Comparison of ENCODE assay signal across 8 mouse cellular contexts in the genomic region with DNA sequence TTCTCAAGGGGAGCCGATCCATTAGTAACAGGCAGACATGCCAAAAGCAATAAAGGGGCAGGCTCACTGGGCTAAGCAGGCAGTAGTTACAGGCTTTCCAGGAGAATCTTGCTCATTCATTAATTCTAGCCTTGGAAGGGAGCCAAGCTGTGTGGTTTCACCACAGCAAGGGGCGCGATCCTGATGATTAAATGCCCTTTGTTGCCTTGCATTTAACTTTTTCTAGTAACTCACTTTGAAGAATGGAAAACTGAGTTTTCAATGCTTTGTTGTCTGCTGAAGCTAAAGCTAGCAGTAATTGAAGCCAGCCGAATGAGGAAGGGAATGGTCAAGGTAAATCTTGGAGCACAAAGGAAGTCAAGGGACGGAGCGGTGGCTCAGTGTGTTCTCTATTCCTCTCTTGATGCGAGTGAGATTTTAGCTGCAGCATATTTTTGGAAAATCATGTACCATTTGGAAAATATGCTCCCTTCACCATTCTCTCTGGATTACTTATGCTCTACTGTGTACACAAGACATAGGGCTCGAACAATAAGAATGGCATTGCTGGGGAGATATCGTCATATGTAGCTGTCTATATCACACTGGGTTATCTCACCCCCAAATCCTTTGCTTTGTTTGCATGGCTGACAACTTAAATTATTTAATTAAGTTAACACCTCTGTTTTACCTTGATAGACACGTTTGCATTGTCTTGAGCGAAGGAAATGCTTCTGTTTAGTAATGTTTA.
DNase-seq lines count a peak whose midpoint lies in the region; ATAC-seq and TF ChIP-seq lines count a peak whose summit lies in the region.

No protein-coding gene starts in this region.

- H3K4me3 ChIP-seq in gastrocnemius, adult 2 months: no peak overlapping the region
- no peak overlapping the region for H3K4me3 ChIP-seq in kidney, postnatal 0 days (replicated peaks; ENCODE audit: low read depth, low read length)
- H3K4me3 ChIP-seq in neural tube, embryonic 13.5 days: 0 out of 2 replicates have a peak overlapping the region, but pooled peaks have one; percentile 8
- H3K4me3 ChIP-seq in intestine, embryonic 15.5 days (replicated peaks): no peak overlapping the region

- ATAC-seq in kidney, postnatal 0 days (replicated peaks; ENCODE audit: low FRiP score, low read depth): no peak
- peak; percentile 96 for ATAC-seq in neural tube, embryonic 13.5 days (ENCODE audit: low read depth)
- ATAC-seq in monocyte, adult 5-6 weeks (replicated peaks; ENCODE audit: insufficient number of reproducible peaks, low FRiP score, low TSS enrichment, poor library complexity, severe bottlenecking): no peak
- ATAC-seq in intestine, embryonic 15.5 days: no peak

- no peak overlapping the region for H3K27ac ChIP-seq in gastrocnemius, adult 2 months
- H3K27ac ChIP-seq in kidney, postnatal 0 days: no peak overlapping the region
- peak overlapping the region; percentile 81 for H3K27ac ChIP-seq in neural tube, embryonic 13.5 days (replicated peaks)
- H3K27ac ChIP-seq in intestine, embryonic 15.5 days: no peak overlapping the region

- no peaks in the 10 kb centered on the region for H3K27me3 ChIP-seq in kidney, postnatal 0 days (ENCODE audit: insufficient read depth, low read length)
- no peaks in the 10 kb centered on the region for H3K27me3 ChIP-seq in neural tube, embryonic 13.5 days
- no peaks in the 10 kb centered on the region for H3K27me3 ChIP-seq in intestine, embryonic 15.5 days (replicated peaks)

- DNase-seq in gastrocnemius, postnatal 14 days: peak; percentile 7
- DNase-seq in gastrocnemius, adult 2 months: no peak
- DNase-seq in fibroblast of lung, adult 2 months (ENCODE audit: low read depth): peak; percentile 69
- peak; percentile 42 for DNase-seq in kidney, postnatal 0 days (ENCODE audit: low spot score)
- DNase-seq in thymus, postnatal 10 days (ENCODE audit: low spot score in 2 of 2): no peak

- 59% methylated on average over 11 of the region's 11 CpGs for WGBS in kidney, postnatal 0 days
- WGBS in neural tube, embryonic 13.5 days: 26% methylated on average over 11 of the region's 11 CpGs
- 68% methylated on average over 11 of the region's 11 CpGs for WGBS in intestine, embryonic 15.5 days

- no peaks in the 10 kb centered on the region for H3K36me3 ChIP-seq in kidney, postnatal 0 days (ENCODE audit: insufficient read depth, low read length)
- H3K36me3 ChIP-seq in neural tube, embryonic 13.5 days: no peaks in the 10 kb centered on the region
- no peaks in the 10 kb centered on the region for H3K36me3 ChIP-seq in intestine, embryonic 15.5 days

- H3K9me3 ChIP-seq in kidney, postnatal 0 days (replicated peaks; ENCODE audit: low read length): no peaks in the 10 kb centered on the region
- 0 out of 2 replicates have a peak, but pooled peaks cover under 1% of the 10 kb centered on the region for H3K9me3 ChIP-seq in neural tube, embryonic 13.5 days
- no peaks in the 10 kb centered on the region for H3K9me3 ChIP-seq in intestine, embryonic 15.5 days

- H3K4me1 ChIP-seq in kidney, postnatal 0 days (replicated peaks; ENCODE audit: insufficient read depth, low read length): no peaks in the 10 kb centered on the region
- H3K4me1 ChIP-seq in neural tube, embryonic 13.5 days (replicated peaks): peaks cover 21% of the 10 kb centered on the region
- H3K4me1 ChIP-seq in intestine, embryonic 15.5 days (replicated peaks): no peaks in the 10 kb centered on the region

- H3K4me2 ChIP-seq in kidney, postnatal 0 days (ENCODE audit: low read length): no peak overlapping the region
- H3K4me2 ChIP-seq in neural tube, embryonic 13.5 days: peak overlapping the region; percentile 46
- no peak overlapping the region for H3K4me2 ChIP-seq in intestine, embryonic 15.5 days (replicated peaks)

- intact Hi-C loops in gastrocnemius, postnatal 14 days (cut with DNase I; ENCODE audit: low total_unique reads): no loop called here
- intact Hi-C loops in gastrocnemius, adult 2 months (cut with DNase I): no loop called here

- no peak for TF ChIP-seq CTCF in gastrocnemius, adult 2 months (IDR thresholded peaks at IDR 0.05)
- no peak for TF ChIP-seq CTCF in kidney, postnatal 0 days (IDR thresholded peaks at IDR 0.05; ENCODE audit: low read depth)

- no peak overlapping the region for H3K9ac ChIP-seq in kidney, postnatal 0 days (ENCODE audit: low read depth, low read length)
- no peak overlapping the region for H3K9ac ChIP-seq in neural tube, embryonic 13.5 days
- H3K9ac ChIP-seq in intestine, embryonic 15.5 days: no peak overlapping the region

Comparison
In these comparisons a context has a peak if more than half of its experiments do, and no peak if none do; other contexts are left out.
1. DNase-seq: peak in gastrocnemius, postnatal 14 days (single experiment), fibroblast of lung, adult 2 months (single experiment) and kidney, postnatal 0 days (single experiment); none in gastrocnemius, adult 2 months (single experiment) and thymus, postnatal 10 days (0 of 2).